Mouse (Mus musculus) limb, embryonic 15.5 days (tissue): ENCODE results near the gene Mis18a. TPM values are rescaled to one million over a fixed set of nuclear protein-coding genes. Genes with fewer than 3 reads are reported as not detected.

Source experiments
- ATAC-seq: fragments of 200-750 bp; cut with Nextera tagmentation; 2 replicates; pipeline ENCODE4 v1.8.0; 2017; ENCODE audit warnings: low read depth, moderate TSS enrichment; ENCODE audit not compliant: insufficient number of reproducible peaks, low FRiP score, low TSS enrichment
- H3K27ac ChIP-seq: fragments of 300-500 bp; sonication (generic); 2 replicates; pipeline ENCODE4 v1.5.1; 2015; ENCODE audit warnings: moderate library complexity, mild to moderate bottlenecking, inconsistent platforms
- H3K27me3 ChIP-seq: fragments of 300-500 bp; sonication (generic); 2 replicates; pipeline ENCODE4 v1.6.1; 2015; ENCODE audit warnings: inconsistent platforms
- H3K36me3 ChIP-seq: fragments of 300-500 bp; sonication (generic); 2 replicates; pipeline ENCODE4 v1.6.1; 2015; ENCODE audit warnings: inconsistent platforms
- H3K4me1 ChIP-seq: fragments of 300-500 bp; sonication (generic); 2 replicates; pipeline ENCODE4 v1.6.1; 2015; ENCODE audit warnings: inconsistent platforms
- H3K4me2 ChIP-seq: fragments of 300-500 bp; sonication (generic); 2 replicates; pipeline ENCODE4 v1.6.1; 2015; ENCODE audit warnings: mild to moderate bottlenecking, inconsistent platforms
- H3K4me3 ChIP-seq: fragments of 300-500 bp; sonication (generic); 2 replicates; pipeline ENCODE4 v1.5.1; 2015; ENCODE audit warnings: mild to moderate bottlenecking, inconsistent platforms
- H3K9ac ChIP-seq: fragments of 300-500 bp; sonication (generic); 2 replicates; pipeline ENCODE4 v1.6.1; 2015; ENCODE audit warnings: inconsistent platforms
- H3K9me3 ChIP-seq: fragments of 300-500 bp; sonication (generic); 2 replicates; pipeline ENCODE4 v1.6.1; 2016; ENCODE audit warnings: inconsistent platforms
- WGBS: fragments of 180-500 bp; shearing (Covaris S2); methylation state at CpG from one replicate; pipeline ENCODE4 v1.1.7; 2015; 5-methylcytosine and 5-hydroxymethylcytosine counted together
- polyA plus RNA-seq: library from polyadenylated mRNA; unstranded; fragments of >200 nt; fragmentation: Nextera tagmentation; extraction: Ambion mirVana; gene quantifications from 2 replicates; pipeline ENCODE4 v1.2.1, GENCODE M21; 2015

Mis18a gene
- polyA plus RNA-seq, result 50.4 and 57.0 TPM in 2 replicates

- H3K4me3 ChIP-seq, result peak within 1 kb of the TSS; percentile 71
- H3K4me2 ChIP-seq, result peak within 1 kb of the TSS; percentile 96
- no peaks in the 10 kb centered on the region; the same call in 1 of the 2 replicates for H3K9me3 ChIP-seq
- 2% methylated on average over 53 of the region's 53 CpGs for WGBS
- H3K36me3 ChIP-seq, result peaks cover 18% of the 10 kb centered on the region; the same call in 1 of the 2 replicates
- peaks cover 8% of the 10 kb centered on the region for H3K4me1 ChIP-seq
- no peaks in the 10 kb centered on the region for H3K27me3 ChIP-seq
- peak within 1 kb of the TSS; percentile 63 for H3K9ac ChIP-seq
- ATAC-seq, result peak; percentile 89
- peak within 1 kb of the TSS; percentile 87 for H3K27ac ChIP-seq
Observed at GRCm38 (mm10) chr16:90727233-90728115, at the start of gene Mis18a. Gene Mis18a, minus strand, starts transcription at chr16:90727404.

GRCm38 (mm10) chr16:90775946-90776520, 48.8 kb upstream of the Mis18a start:
- Histone ChIP-seq H3K4me3 (no peak overlapping the region), H3K4me2 (no peak overlapping the region), H3K4me1 (no peaks in the 10 kb centered on the region), H3K27me3 (no peaks in the 10 kb centered on the region), H3K36me3 (peaks cover 92% of the 10 kb centered on the region), H3K9ac (no peak overlapping the region), H3K27ac (no peak overlapping the region), H3K9me3 (no peaks in the 10 kb centered on the region)
- no peak for ATAC-seq
- 74% methylated on average over 10 of the region's 10 CpGs for WGBS

- Histone ChIP-seq H3K9ac (no peak overlapping the region), H3K27ac (no peak overlapping the region), H3K4me3 (no peak overlapping the region), H3K27me3 (no peaks in the 10 kb centered on the region), H3K4me1 (no peaks in the 10 kb centered on the region), H3K4me2 (no peak overlapping the region), H3K36me3 (peaks cover 83% of the 10 kb centered on the region), H3K9me3 (no peaks in the 10 kb centered on the region)
- no peak for ATAC-seq
- 86% methylated on average over 6 of the region's 6 CpGs for WGBS
Observed at GRCm38 (mm10) chr16:90774646-90775045, 47.4 kb upstream of the Mis18a start.

GRCm38 (mm10) chr16:90774216-90774615, 47.0 kb upstream of the Mis18a start:
- Histone ChIP-seq H3K27ac (no peak overlapping the region), H3K9me3 (no peaks in the 10 kb centered on the region), H3K9ac (no peak overlapping the region), H3K4me3 (no peak overlapping the region), H3K4me1 (no peaks in the 10 kb centered on the region), H3K27me3 (no peaks in the 10 kb centered on the region), H3K36me3 (peaks cover 83% of the 10 kb centered on the region), H3K4me2 (no peak overlapping the region)
- no peak for ATAC-seq
- WGBS, result 88% methylated on average over 12 of the region's 12 CpGs

GRCm38 (mm10) chr16:90766919-90767454, 39.8 kb upstream of the Mis18a start:
- H3K27me3 ChIP-seq, result no peaks in the 10 kb centered on the region
- no peak overlapping the region for H3K4me2 ChIP-seq
- no peaks in the 10 kb centered on the region for H3K4me1 ChIP-seq
- H3K27ac ChIP-seq, result no peak overlapping the region
- WGBS, result 94% methylated on average over 15 of the region's 15 CpGs
- H3K9ac ChIP-seq, result no peak overlapping the region
- peaks cover 80% of the 10 kb centered on the region for H3K36me3 ChIP-seq
- no peak overlapping the region for H3K4me3 ChIP-seq
- no peak for ATAC-seq
- no peaks in the 10 kb centered on the region for H3K9me3 ChIP-seq

- Histone ChIP-seq H3K36me3 (peaks cover 85% of the 10 kb centered on the region), H3K4me1 (no peaks in the 10 kb centered on the region), H3K27me3 (no peaks in the 10 kb centered on the region), H3K27ac (no peak overlapping the region), H3K9me3 (no peaks in the 10 kb centered on the region), H3K4me2 (no peak overlapping the region), H3K4me3 (no peak overlapping the region), H3K9ac (no peak overlapping the region)
- ATAC-seq, result no peak
- 81% methylated on average over 9 of the region's 9 CpGs for WGBS
Observed at GRCm38 (mm10) chr16:90765195-90765877, 38.1 kb upstream of the Mis18a start.

- Histone ChIP-seq H3K36me3 (peaks cover 82% of the 10 kb centered on the region), H3K4me2 (no peak overlapping the region), H3K4me3 (no peak overlapping the region), H3K4me1 (no peaks in the 10 kb centered on the region), H3K27me3 (no peaks in the 10 kb centered on the region), H3K27ac (no peak overlapping the region), H3K9me3 (no peaks in the 10 kb centered on the region), H3K9ac (no peak overlapping the region)
- 71% methylated on average over 4 of the region's 4 CpGs for WGBS
- ATAC-seq, result no peak
Observed at GRCm38 (mm10) chr16:90760515-90760914, 33.3 kb upstream of the Mis18a start.

- Histone ChIP-seq H3K4me3 (no peak overlapping the region), H3K27ac (no peak overlapping the region), H3K9ac (no peak overlapping the region), H3K4me1 (no peaks in the 10 kb centered on the region), H3K27me3 (no peaks in the 10 kb centered on the region), H3K36me3 (peaks cover 87% of the 10 kb centered on the region), H3K4me2 (no peak overlapping the region), H3K9me3 (no peaks in the 10 kb centered on the region)
- 64% methylated on average over 3 of the region's 3 CpGs for WGBS
- ATAC-seq, result no peak
Observed at GRCm38 (mm10) chr16:90759335-90759734, 32.1 kb upstream of the Mis18a start.

- Histone ChIP-seq H3K9ac (no peak overlapping the region), H3K36me3 (peaks cover 69% of the 10 kb centered on the region), H3K4me2 (no peak overlapping the region), H3K27ac (no peak overlapping the region), H3K27me3 (no peaks in the 10 kb centered on the region), H3K9me3 (no peaks in the 10 kb centered on the region), H3K4me3 (no peak overlapping the region), H3K4me1 (no peaks in the 10 kb centered on the region)
- WGBS, result 92% methylated on average over 13 of the region's 13 CpGs
- no peak for ATAC-seq
Observed at GRCm38 (mm10) chr16:90753386-90753941, 26.3 kb upstream of the Mis18a start.

- ATAC-seq, result no peak
- Histone ChIP-seq H3K4me2 (no peak overlapping the region), H3K36me3 (peaks cover 23% of the 10 kb centered on the region), H3K4me3 (no peak overlapping the region), H3K9me3 (no peaks in the 10 kb centered on the region), H3K9ac (no peak overlapping the region), H3K27ac (no peak overlapping the region), H3K27me3 (no peaks in the 10 kb centered on the region), H3K4me1 (no peaks in the 10 kb centered on the region)
- 98% methylated on average over 7 of the region's 7 CpGs for WGBS
Observed at GRCm38 (mm10) chr16:90748169-90748568, 21.0 kb upstream of the Mis18a start.

- ATAC-seq, result no peak
- Histone ChIP-seq H3K9me3 (no peaks in the 10 kb centered on the region), H3K36me3 (peaks cover 13% of the 10 kb centered on the region), H3K27ac (no peak overlapping the region), H3K27me3 (no peaks in the 10 kb centered on the region), H3K4me3 (no peak overlapping the region), H3K4me2 (no peak overlapping the region), H3K4me1 (no peaks in the 10 kb centered on the region), H3K9ac (no peak overlapping the region)
- 81% methylated on average over 6 of the region's 6 CpGs for WGBS
Observed at GRCm38 (mm10) chr16:90747143-90747542, 19.9 kb upstream of the Mis18a start.
